Mouse (Mus musculus): Measurements from ENCODE around the gene B4galt5. TPM values are rescaled to one million over a fixed set of nuclear protein-coding genes. Genes with fewer than 3 reads are reported as not detected.
"Not testable (repeated sequence)": the region's sequence is repeated elsewhere in the genome, so short reads cannot be mapped to it uniquely, and the experiment has no call there.

The B4galt5 gene
- total RNA-seq (2012; rRNA removed): 40.5 and 61.7 TPM in 2 replicates

- H3K9me3 ChIP-seq (ENCODE audit: control insufficient read depth, insufficient read depth, low read depth, low read length): no peaks in the 10 kb centered on the region
- no peak for DNase-seq (ENCODE audit: low read depth, low spot score)
- in situ Hi-C loops (cut with MboI; ENCODE audit: low sequenced_read_pairs in 2 of 2, unreplicated experiment in 2 of 2): no loop called here
- H3K9ac ChIP-seq (ENCODE audit: insufficient read depth, low read depth, low read length, poor library complexity, severe bottlenecking): peak within 1 kb of the TSS; percentile 90
- H3K36me3 ChIP-seq (ENCODE audit: control insufficient read depth, insufficient read depth, low read length, poor library complexity, severe bottlenecking): no peaks in the 10 kb centered on the region
- H3K27ac ChIP-seq (ENCODE audit: insufficient read depth, low read depth, low read length, poor library complexity, severe bottlenecking): peak within 1 kb of the TSS; percentile 27; the same call in 1 of the 2 replicates
- peaks cover 6 to 9% of the 10 kb centered on the region in 2 experiments; a peak in 1 of 4 replicates for H3K4me1 ChIP-seq (ENCODE audit: control insufficient read depth in 2 of 2, insufficient read depth in 2 of 2, low read length in 2 of 2, poor library complexity in 1 of 2)
- H3K4me3 ChIP-seq (ENCODE audit: insufficient read depth in 1 of 2, low read depth in 1 of 2, low read length in 2 of 2, poor library complexity in 1 of 2, severe bottlenecking in 1 of 2): peak within 1 kb of the TSS; percentile 88 to 97
- no peak for TF ChIP-seq CHD2 (IDR thresholded peaks at IDR 0.05; ENCODE audit: low read depth, low read length)
Measured at GRCm38 (mm10) chr2:167348376-167349282, at the start of gene B4galt5. TSS of gene B4galt5 (minus strand) at chr2:167349183.

GRCm38 (mm10) chr2:167396420-167396819 is 47.4 kb upstream of the B4galt5 start:
- DNase-seq (ENCODE audit: low read depth, low spot score); in situ Hi-C loops (cut with MboI; ENCODE audit: low sequenced_read_pairs in 2 of 2, unreplicated experiment in 2 of 2); H3K36me3 ChIP-seq (ENCODE audit: control insufficient read depth, insufficient read depth, low read length, poor library complexity, severe bottlenecking); H3K4me1 ChIP-seq (ENCODE audit: control insufficient read depth in 2 of 2, insufficient read depth in 2 of 2, low read length in 2 of 2, poor library complexity in 1 of 2); H3K27ac ChIP-seq (ENCODE audit: insufficient read depth, low read depth, low read length, poor library complexity, severe bottlenecking); H3K9me3 ChIP-seq (ENCODE audit: control insufficient read depth, insufficient read depth, low read depth, low read length); H3K4me3 ChIP-seq (ENCODE audit: insufficient read depth in 1 of 2, low read depth in 1 of 2, low read length in 2 of 2, poor library complexity in 1 of 2, severe bottlenecking in 1 of 2); H3K9ac ChIP-seq (ENCODE audit: insufficient read depth, low read depth, low read length, poor library complexity, severe bottlenecking): not testable (repeated sequence)

GRCm38 (mm10) chr2:167394426-167394825 is 45.4 kb upstream of the B4galt5 start:
- no peak overlapping the region for H3K9ac ChIP-seq (ENCODE audit: insufficient read depth, low read depth, low read length, poor library complexity, severe bottlenecking)
- H3K9me3 ChIP-seq (ENCODE audit: control insufficient read depth, insufficient read depth, low read depth, low read length): no peaks in the 10 kb centered on the region
- TF ChIP-seq ZC3H11A (IDR thresholded peaks at IDR 0.05; ENCODE audit: borderline replicate concordance, low read depth, low read length): no peak
- DNase-seq (ENCODE audit: low read depth, low spot score): no peak
- H3K27ac ChIP-seq (ENCODE audit: insufficient read depth, low read depth, low read length, poor library complexity, severe bottlenecking): no peak overlapping the region
- in situ Hi-C loops (cut with MboI; ENCODE audit: low sequenced_read_pairs in 2 of 2, unreplicated experiment in 2 of 2): no loop called here
- H3K4me3 ChIP-seq (ENCODE audit: insufficient read depth in 1 of 2, low read depth in 1 of 2, low read length in 2 of 2, poor library complexity in 1 of 2, severe bottlenecking in 1 of 2): no peak overlapping the region
- no peaks in the 10 kb centered on the region for H3K36me3 ChIP-seq (ENCODE audit: control insufficient read depth, insufficient read depth, low read length, poor library complexity, severe bottlenecking)
- peaks cover 4% of the 10 kb centered on the region in 2 experiments; a peak in 3 of 4 replicates for H3K4me1 ChIP-seq (ENCODE audit: control insufficient read depth in 2 of 2, insufficient read depth in 2 of 2, low read length in 2 of 2, poor library complexity in 1 of 2)

GRCm38 (mm10) chr2:167386998-167387397 is 38.0 kb upstream of the B4galt5 start:
- peaks cover 0 to 3% of the 10 kb centered on the region in 2 experiments; a peak in 2 of 4 replicates for H3K4me1 ChIP-seq (ENCODE audit: control insufficient read depth in 2 of 2, insufficient read depth in 2 of 2, low read length in 2 of 2, poor library complexity in 1 of 2)
- TF ChIP-seq MAFK (IDR thresholded peaks at IDR 0.05; ENCODE audit: insufficient read depth, low read depth, low read length): no peak
- TF ChIP-seq HCFC1 (IDR thresholded peaks at IDR 0.05; ENCODE audit: borderline replicate concordance, insufficient read depth, low read length): no peak
- no peak for TF ChIP-seq ZC3H11A (IDR thresholded peaks at IDR 0.05; ENCODE audit: borderline replicate concordance, low read depth, low read length)
- TF ChIP-seq ZNF384 (IDR thresholded peaks at IDR 0.05; ENCODE audit: low read depth, low read length): no peak
- TF ChIP-seq CHD2 (IDR thresholded peaks at IDR 0.05; ENCODE audit: low read depth, low read length): no peak
- in situ Hi-C loops (cut with MboI; ENCODE audit: low sequenced_read_pairs in 2 of 2, unreplicated experiment in 2 of 2): no loop called here

GRCm38 (mm10) chr2:167386456-167386855 is 37.5 kb upstream of the B4galt5 start:
- Histone ChIP-seq H3K9me3 (ENCODE audit: control insufficient read depth, insufficient read depth, low read depth, low read length) (no peaks in the 10 kb centered on the region), H3K4me1 (ENCODE audit: control insufficient read depth in 2 of 2, insufficient read depth in 2 of 2, low read length in 2 of 2, poor library complexity in 1 of 2) (peaks cover 0 to 3% of the 10 kb centered on the region in 2 experiments; a peak in 2 of 4 replicates), H3K36me3 (ENCODE audit: control insufficient read depth, insufficient read depth, low read length, poor library complexity, severe bottlenecking) (no peaks in the 10 kb centered on the region), H3K4me3 (ENCODE audit: insufficient read depth in 1 of 2, low read depth in 1 of 2, low read length in 2 of 2, poor library complexity in 1 of 2, severe bottlenecking in 1 of 2) (no peak overlapping the region), H3K27ac (ENCODE audit: insufficient read depth, low read depth, low read length, poor library complexity, severe bottlenecking) (no peak overlapping the region), H3K9ac (ENCODE audit: insufficient read depth, low read depth, low read length, poor library complexity, severe bottlenecking) (no peak overlapping the region)
- TF ChIP-seq ZC3H11A (IDR thresholded peaks at IDR 0.05; ENCODE audit: borderline replicate concordance, low read depth, low read length) (no peak), ZNF384 (IDR thresholded peaks at IDR 0.05; ENCODE audit: low read depth, low read length) (no peak), CHD2 (IDR thresholded peaks at IDR 0.05; ENCODE audit: low read depth, low read length) (no peak)
- in situ Hi-C loops (cut with MboI; ENCODE audit: low sequenced_read_pairs in 2 of 2, unreplicated experiment in 2 of 2): no loop called here
- DNase-seq (ENCODE audit: low read depth, low spot score): no peak

More at GRCm38 (mm10) chr2:167386998-167387397, 38.0 kb upstream of the B4galt5 start:
- no peak overlapping the region for H3K9ac ChIP-seq (ENCODE audit: insufficient read depth, low read depth, low read length, poor library complexity, severe bottlenecking)
- no peak for DNase-seq (ENCODE audit: low read depth, low spot score)
- no peaks in the 10 kb centered on the region for H3K9me3 ChIP-seq (ENCODE audit: control insufficient read depth, insufficient read depth, low read depth, low read length)
- H3K27ac ChIP-seq (ENCODE audit: insufficient read depth, low read depth, low read length, poor library complexity, severe bottlenecking): no peak overlapping the region
- no peak overlapping the region for H3K4me3 ChIP-seq (ENCODE audit: insufficient read depth in 1 of 2, low read depth in 1 of 2, low read length in 2 of 2, poor library complexity in 1 of 2, severe bottlenecking in 1 of 2)
- no peaks in the 10 kb centered on the region for H3K36me3 ChIP-seq (ENCODE audit: control insufficient read depth, insufficient read depth, low read length, poor library complexity, severe bottlenecking)
